Mouse (Mus musculus) left cerebral cortex, adult 2 months (tissue): ENCODE results near the gene Ap1m1. TPM values are rescaled to one million over a fixed set of nuclear protein-coding genes. Genes with fewer than 3 reads are reported as not detected.

Experiments
- DNase-seq, 2 experiments: peaks; one replicate each; pipeline ENCODE4 v3.0.0; 2021 to 2022; ENCODE audit warnings: low spot score in 2 of 2, mixed read lengths in 1 of 2; ENCODE audit errors: extremely low spot score in 1 of 2
- H3K27ac ChIP-seq: fragments of 200-600 bp; 2 replicates; pipeline ENCODE4 v1.8.1; 2022
- H3K4me3 ChIP-seq: fragments of 200-600 bp; 2 replicates; pipeline ENCODE4 v1.8.1; 2022
- CTCF ChIP-seq: fragments of 200-600 bp; IDR thresholded peaks from 2 replicates; pipeline ENCODE4 v1.8.1; 2022; ENCODE audit warnings: antibody characterized with exemption, mild to moderate bottlenecking, moderate library complexity
- intact Hi-C: fragments of 180-260 bp; cut with DNase I; formaldehyde crosslinking; loops from one replicate; pipeline ENCODE4 v1.15.1; 2025
- long read RNA-seq, 2 experiments: library from polyadenylated mRNA; stranded (forward); transcript quantifications; one replicate each; pipeline ENCODE4 v2.0.0; 2021; ENCODE audit warnings: borderline mapping rate in 2 of 2
- total RNA-seq, 2 experiments: library from RNA; stranded (reverse); gene quantifications; 2 replicates each; pipeline ENCODE4 v1.2.3; 2021

Gene Ap1m1
- total RNA-seq = 10 to 100 TPM; 83.1 to 84.7 TPM
- long read RNA-seq, experiment 1, transcript Ap1m1-201 (12 exons, 2,084 nt) = major isoform, 95 of 116 reads
- long read RNA-seq, experiment 1, partial matches to known transcripts = 4 of 116 reads
- long read RNA-seq, experiment 1, other reads (novel, unspliced or antisense) = 17 of 116 reads
- long read RNA-seq, experiment 2, transcript Ap1m1-201 (12 exons, 2,084 nt) = major isoform, 69 of 89 reads
- long read RNA-seq, experiment 2, partial matches to known transcripts = 4 of 89 reads
- long read RNA-seq, experiment 2, other reads (novel, unspliced or antisense) = 16 of 89 reads

DNA sequence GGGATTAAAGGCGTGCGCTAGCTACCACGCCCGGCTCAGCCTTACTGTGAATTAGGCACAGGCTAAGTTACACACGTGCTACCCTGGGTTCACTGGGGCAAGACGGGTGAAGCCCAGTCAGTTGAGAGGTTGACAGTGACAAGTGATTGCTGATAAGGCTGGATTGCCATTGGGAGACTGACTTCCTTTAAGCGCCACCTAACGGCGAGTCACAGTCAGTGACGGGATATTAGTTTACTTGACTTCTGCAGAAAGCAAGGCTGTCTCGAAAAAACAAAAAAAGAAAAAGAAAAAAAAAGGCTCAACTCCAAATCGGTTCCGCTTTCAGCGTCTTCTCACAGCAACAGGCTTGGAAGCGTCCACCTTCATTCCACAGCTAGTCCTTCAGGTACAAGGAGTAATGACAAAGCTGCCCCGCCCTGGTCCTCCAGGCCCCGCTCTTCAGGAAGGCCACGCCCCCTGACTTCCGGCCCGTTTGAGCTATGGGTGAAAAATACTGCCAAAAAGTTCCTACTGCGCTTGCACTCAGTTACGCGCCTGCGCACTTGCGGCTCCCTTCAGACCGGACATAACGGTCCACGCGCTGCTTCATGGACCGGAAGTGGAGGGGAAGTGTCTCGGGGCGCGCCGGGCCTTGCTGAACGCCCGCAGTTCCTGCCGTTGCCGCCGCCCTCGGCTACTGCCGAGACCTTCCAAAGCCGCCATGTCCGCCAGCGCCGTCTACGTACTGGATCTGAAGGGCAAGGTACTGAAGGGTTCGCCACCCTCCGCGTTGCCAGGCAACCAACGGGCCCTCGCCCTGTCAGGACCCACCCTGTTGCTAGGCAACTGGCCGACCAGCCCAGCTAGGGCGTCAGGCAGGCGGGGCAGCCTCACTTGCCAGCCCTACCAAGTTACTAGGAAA lies at the start of gene Ap1m1:
Ap1m1 (plus strand) TSS at position 520 of the 904 bp plus-strand sequence.
- peak; percentile 81 for TF ChIP-seq CTCF
- H3K27ac ChIP-seq = peak within 1 kb of the TSS; percentile 94
- DNase-seq = peak; percentile 94 to 96
- intact Hi-C loops = loop anchor here (5.0 kb wide), 1 partner anchor 62 kb away; no protein-coding TSS in a partner anchor
- peak within 1 kb of the TSS; percentile 65 for H3K4me3 ChIP-seq

DNA sequence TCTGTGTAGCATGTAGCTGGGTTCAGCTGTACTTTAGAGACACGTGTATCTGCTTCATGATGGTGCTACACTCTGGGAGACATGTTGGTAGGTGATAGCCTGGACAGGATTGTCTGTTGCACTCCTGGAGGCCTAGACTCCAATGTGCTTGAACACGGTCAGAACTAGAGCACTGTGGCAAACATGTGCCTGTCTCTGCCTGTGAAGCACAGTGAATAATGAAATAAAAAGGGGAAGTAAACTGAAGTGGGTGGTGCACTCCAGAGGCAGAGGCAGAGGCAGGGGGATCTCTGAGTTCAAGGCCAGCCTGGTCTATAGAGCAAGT lies 49.6 kb upstream of the Ap1m1 start:
- no peak overlapping the region for H3K4me3 ChIP-seq
- DNase-seq = no peak
- no peak overlapping the region for H3K27ac ChIP-seq
- no peak for TF ChIP-seq CTCF
- intact Hi-C loops = no loop called here

DNA sequence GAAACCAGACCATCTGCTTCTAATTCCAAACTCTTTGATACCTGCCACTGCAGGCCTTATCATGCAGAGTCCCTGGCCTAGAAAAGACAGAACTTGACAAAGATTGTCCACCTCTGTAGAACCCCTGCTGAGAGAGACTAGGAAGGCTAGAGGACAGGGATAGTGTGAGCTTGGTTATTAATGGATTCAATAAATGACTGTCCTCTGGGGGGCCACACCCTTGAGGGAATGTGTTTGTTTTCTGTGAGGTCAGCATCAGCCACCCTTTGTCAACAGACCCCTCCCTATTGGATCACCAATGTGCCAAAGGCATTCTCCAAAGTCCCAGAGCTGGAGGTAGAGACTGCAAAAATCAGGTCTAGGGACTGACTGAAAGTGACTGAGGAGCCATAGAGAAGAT lies 47.8 kb upstream of the Ap1m1 start:
- no peak overlapping the region for H3K27ac ChIP-seq
- intact Hi-C loops = no loop called here
- no peak for TF ChIP-seq CTCF
- no peak for DNase-seq
- H3K4me3 ChIP-seq = no peak overlapping the region

DNA sequence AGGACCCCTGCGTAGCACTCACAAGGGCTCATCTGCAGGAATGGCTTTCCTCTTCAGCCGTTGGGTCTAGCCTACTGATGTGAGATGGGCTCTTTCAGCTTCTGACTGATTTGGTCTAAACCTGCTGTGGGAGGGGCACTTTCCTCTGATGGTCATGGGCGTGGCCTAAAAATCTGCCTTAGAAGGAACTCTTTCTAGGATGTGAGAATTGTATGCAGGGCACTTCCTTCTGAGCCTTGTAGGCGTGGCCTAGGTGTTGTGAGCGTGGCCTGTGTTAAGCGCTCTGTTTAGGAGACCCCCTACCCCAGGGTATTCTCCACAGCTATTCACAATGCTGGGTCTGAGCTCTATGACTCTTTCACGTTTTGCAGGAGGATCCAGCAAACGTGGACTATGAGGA lies 41.8 kb upstream of the Ap1m1 start:
- DNase-seq = no peak
- H3K27ac ChIP-seq = no peak overlapping the region
- intact Hi-C loops = no loop called here
- no peak for TF ChIP-seq CTCF
- no peak overlapping the region for H3K4me3 ChIP-seq

DNA sequence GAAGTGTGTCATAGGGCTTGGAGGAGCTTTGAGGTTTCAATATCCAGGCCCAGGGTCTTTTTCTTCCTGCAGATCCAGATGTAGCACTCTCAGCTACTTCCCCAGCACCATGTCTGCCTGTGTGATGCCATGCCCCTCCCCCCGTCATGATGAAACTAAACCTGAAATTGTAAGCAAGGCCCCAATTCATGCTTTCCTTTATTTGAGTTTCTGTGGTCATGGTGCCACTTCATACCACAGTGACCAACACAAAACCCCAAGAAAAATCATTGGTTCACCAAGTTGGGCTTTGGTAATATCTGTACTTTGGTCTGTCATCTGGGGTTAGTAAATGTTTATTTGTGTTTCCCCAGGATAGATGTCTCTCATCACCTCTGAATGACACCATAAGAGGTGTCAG lies 31.2 kb upstream of the Ap1m1 start:
- no peak for TF ChIP-seq CTCF
- H3K27ac ChIP-seq = no peak overlapping the region
- H3K4me3 ChIP-seq = no peak overlapping the region
- intact Hi-C loops = no loop called here
- DNase-seq = no peak

DNA sequence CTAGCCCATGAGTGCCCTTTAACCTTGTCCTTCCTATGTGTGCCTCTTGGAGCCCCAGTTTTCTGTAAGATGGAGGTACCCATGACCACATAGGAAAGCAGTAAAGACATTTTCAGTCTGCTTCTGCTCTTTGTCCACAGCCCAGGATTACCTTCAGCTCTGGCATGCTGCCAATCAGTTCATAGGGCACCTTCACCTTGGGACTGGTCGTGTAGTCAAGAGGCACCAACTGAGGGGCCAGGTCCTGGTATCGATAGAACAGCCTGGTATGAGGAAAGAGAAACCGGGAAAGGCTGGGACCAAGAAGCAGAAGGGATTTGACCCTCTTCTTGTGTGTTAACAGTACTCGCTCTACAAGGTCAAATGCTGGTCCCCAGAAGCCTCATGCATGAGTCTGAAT lies 29.6 kb upstream of the Ap1m1 start:
- DNase-seq = no peak
- no peak overlapping the region for H3K27ac ChIP-seq
- intact Hi-C loops = no loop called here
- no peak for TF ChIP-seq CTCF
- H3K4me3 ChIP-seq = no peak overlapping the region

DNA sequence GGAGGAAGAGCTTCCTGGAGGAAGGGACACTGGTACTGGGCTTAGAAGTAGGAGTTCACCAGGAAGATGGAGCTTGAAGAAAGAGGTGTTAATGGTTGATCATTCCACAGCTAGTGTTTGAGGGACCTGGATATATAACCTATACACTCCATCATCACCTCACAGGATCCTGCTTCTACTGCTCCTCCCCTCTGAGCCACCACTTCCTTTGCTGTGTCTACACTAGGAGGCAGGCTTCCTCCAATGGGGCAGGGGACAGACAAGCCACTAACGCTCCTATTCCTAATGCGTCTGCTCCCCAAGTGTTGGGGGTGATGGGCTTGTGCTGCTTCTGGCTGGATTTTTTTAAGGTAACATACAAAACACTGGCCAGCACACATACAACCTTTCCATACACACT lies 29.1 kb upstream of the Ap1m1 start:
- DNase-seq = no peak

DNA sequence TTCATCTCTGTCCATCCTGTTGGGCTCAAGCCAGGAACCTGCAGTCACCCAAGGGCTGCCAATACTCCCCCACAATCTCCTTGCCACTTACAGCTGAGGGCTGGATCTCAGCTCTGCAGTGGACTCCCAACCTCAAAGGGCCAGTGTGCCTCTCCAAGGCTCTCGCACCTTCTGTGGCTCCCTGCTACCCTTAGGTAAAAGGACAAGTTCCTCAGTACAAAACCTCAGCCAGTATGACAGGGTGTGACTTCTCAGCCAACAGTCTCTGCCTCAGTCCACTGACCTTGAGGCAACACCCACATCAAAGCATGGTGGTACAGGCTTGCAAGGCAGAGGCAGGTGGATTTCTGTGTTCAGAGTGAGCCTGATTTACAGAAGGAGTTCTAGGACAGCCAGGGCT lies 28.0 kb upstream of the Ap1m1 start:
- Histone ChIP-seq H3K27ac (no peak overlapping the region), H3K4me3 (no peak overlapping the region)
- no peak for TF ChIP-seq CTCF
- no peak for DNase-seq
- intact Hi-C loops = no loop called here

More for the DNA sequence above, 29.1 kb upstream of the Ap1m1 start:
- Histone ChIP-seq H3K4me3 (no peak overlapping the region), H3K27ac (no peak overlapping the region)
- intact Hi-C loops = no loop called here
- no peak for TF ChIP-seq CTCF

DNA sequence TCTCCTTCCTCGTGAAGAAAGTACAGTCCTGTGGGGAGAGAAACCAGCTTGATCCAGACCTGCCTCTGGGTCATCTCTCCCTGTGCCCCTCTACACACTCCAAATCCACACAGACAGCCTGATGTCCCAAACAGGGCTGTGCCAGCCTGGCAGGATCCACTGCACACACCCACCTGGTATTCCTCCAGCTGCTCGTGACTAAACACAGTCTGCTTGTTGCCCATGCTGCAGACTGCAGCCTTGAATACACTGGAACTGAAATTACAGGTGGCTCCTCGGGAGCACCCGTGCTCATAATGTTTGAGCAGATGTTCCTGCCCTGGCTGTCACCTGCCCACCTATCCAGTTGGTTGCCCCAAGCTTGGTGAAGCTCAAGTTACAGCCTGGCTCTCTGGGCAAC lies 27.1 kb upstream of the Ap1m1 start, which contains the start of gene Cib3:
Cib3 (minus strand) TSS at position 87 of the 400 bp plus-strand sequence.
- DNase-seq = no peak
- no peak for TF ChIP-seq CTCF
- no peak within 1 kb of the TSS for H3K4me3 ChIP-seq
- H3K27ac ChIP-seq = no peak within 1 kb of the TSS
- intact Hi-C loops = no loop called here

DNA sequence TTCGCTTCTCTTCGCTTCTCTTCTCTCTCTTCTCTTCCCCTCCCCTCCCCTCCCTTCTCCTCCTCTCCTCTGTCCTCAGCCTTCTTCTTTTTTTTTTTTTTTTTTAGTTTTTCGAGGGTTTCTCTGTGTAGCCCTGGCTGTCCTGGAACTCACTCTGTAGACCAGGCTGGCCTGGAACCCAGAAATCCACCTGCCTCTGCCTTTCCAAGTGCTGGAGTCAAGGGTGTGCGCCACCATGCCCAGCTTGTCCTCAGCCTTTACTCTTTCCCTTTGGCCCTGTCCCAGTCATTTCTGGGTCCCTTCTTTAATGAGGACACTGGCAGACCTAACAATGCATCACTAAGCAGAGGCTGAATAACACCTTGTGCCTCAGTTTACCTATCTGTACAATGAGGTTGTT lies 26.3 kb upstream of the Ap1m1 start, which contains the start of gene Gm11034:
Gm11034 (minus strand) TSS at position 101 of the 400 bp plus-strand sequence.
- H3K27ac ChIP-seq = no peak within 1 kb of the TSS
- intact Hi-C loops = no loop called here
- TF ChIP-seq CTCF = no peak
- no peak within 1 kb of the TSS for H3K4me3 ChIP-seq
- DNase-seq = no peak

DNA sequence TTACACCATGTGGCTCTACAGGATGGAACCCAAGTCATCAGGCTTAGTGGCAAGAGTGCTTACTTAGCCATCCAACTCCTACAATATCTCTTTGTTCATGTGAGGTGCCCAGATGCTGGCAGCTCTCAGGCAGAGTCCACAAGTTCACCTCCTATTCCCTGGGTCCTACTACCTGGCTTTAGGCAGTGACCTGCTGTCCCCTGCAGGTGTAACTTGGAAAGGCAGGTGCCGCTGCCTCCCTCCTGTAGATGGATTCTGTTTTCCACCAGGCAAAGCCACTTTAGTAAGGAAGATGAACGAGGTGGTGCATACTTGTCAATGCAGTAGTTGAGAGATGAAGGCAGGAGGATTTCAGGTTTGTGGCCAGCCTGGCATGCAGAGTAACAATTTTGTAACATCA lies 24.8 kb upstream of the Ap1m1 start:
- intact Hi-C loops = no loop called here
- no peak for DNase-seq
- Histone ChIP-seq H3K4me3 (no peak overlapping the region), H3K27ac (no peak overlapping the region)
- TF ChIP-seq CTCF = no peak; the same call in 1 of the 2 replicates

DNA sequence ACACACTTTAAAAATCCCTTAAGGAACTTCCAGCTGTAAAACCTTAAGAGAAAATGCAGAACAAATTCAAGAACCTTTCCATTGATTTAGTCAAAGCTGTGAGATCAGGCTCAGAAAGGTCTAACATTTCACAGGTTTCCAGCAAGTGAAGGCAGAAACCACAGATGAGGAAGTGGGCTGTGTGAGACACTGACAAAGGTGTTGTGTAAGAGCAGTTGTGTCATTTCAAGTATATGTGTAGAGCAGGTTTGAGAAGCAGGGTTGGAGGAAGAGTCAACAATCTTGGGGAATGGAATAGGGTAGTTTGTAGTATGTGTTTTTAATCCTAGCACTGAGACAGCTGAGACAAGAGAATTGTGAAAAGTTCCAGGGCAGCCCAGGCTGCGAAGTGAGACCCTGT lies 23.9 kb upstream of the Ap1m1 start:
- TF ChIP-seq CTCF = no peak
- no peak overlapping the region for H3K27ac ChIP-seq
- no peak overlapping the region for H3K4me3 ChIP-seq
- intact Hi-C loops = no loop called here
- DNase-seq = no peak
